Mouse (Mus musculus) thymus, postnatal 36 days (tissue): ENCODE results near the gene Nsun6.

Experiments used
- DNase-seq, 2 experiments: peaks; one replicate each; pipeline ENCODE4 v3.0.0; 2022; ENCODE audit warnings: mixed read lengths in 2 of 2

Gene Nsun6

DNA sequence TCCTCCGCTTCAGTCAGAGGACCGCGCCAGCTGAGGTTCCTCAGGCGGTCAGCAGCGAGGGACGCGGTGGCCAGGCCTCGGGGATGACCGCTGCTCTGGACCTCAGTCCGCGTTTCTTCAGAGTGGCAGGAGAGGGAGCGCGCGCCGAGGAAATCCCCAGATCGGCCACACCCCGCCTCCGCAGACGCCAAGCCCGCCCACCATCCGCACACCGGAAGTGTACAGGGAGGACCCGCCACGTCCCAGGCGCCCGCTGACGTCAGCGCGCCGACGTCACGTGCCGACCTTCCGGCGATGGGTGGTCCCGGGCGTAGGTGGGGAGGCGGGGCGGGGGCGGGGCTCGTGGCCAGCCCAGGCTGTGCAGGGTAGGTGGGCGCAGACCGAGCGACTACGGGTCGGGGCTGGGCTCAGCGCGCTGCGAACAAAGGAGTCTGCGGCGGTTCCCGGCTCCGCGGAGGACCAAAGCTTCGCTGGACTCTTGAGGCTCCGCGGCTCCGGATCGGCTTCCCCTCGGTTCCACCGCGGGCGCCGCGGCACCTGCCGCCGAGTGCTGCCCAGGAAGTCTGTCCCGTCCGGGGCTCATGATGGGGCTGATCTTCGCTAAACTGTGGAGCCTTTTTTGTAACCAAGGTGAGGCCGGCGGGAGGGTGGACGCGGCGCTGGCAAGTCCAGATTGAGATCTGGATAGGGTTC is at the start of gene Nsun6:
Nsun6 (minus strand) TSS at position 125 of the 693 bp plus-strand sequence.
- DNase-seq, result peak; percentile 95 to 97

- no peak for DNase-seq
Observed at GRCm38 (mm10) chr2:15104386-15104785, 49.5 kb upstream of the Nsun6 start.

GRCm38 (mm10) chr2:15096514-15097090 is 41.7 kb upstream of the Nsun6 start:
- DNase-seq, result no peak

DNA sequence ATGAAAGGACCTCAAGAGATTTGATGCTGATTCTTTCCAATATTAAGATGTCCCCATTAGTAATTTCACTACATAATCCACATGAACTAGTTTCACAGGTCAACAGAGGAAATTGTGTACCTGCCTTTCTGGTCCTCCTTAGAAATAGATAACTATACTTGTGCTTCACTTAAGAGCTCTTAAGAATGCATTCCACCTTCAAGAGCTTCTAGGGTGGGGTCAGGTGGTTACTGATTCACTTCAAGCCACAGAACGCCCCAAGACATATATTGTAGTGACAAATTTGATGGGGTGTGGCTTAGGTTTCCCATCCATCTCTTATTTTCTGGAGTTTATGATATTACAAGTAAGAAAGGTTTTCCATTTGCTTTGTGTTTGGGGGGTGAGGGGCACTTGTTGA is 32.4 kb upstream of the Nsun6 start:
- no peak for DNase-seq

- DNase-seq, result no peak
Observed at GRCm38 (mm10) chr2:15083702-15084101, 28.8 kb upstream of the Nsun6 start.

DNA sequence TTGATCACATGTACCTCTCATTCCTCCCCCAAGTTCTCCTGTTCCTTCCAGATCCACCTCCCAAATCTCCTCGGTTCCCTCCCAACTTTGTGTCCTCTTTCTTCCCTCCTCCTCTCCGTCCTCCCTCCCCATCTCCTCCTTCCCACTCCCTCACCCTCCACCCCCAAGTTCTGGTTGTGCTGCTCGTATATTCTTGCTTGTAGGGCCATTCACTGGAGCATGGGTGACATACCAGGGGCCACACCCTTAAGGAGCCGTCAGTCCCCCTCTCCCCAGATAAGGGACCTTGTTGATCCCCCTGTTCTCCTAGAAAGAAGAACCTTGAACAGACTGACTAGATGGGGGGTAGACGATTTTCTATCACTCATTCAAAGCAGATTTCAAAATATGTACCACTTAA is 12.2 kb upstream of the Nsun6 start:
- DNase-seq, result no peak

DNA sequence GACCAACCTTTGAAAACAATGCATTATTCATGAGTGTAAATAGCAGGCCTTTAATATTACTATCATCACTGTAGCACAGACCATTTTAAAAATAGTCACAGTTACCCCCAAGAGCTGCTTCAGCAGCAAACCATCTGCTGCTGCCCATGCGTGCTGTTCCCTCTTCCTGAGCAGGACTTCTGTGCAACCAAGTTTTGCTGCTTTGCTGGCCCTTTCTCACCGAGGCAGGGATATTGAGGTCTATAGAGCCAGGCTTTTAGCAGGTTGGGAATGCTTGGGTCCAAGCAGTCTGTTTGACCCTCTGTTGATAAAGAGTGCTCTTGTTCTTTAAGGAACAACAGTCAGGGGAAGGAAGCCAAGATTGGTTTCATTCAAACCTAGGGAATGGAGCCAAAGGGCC is 10.6 kb upstream of the Nsun6 start:
- DNase-seq, result no peak

GRCm38 (mm10) chr2:15064380-15065269 is 9.8 kb upstream of the Nsun6 start:
- DNase-seq, result no peak

DNA sequence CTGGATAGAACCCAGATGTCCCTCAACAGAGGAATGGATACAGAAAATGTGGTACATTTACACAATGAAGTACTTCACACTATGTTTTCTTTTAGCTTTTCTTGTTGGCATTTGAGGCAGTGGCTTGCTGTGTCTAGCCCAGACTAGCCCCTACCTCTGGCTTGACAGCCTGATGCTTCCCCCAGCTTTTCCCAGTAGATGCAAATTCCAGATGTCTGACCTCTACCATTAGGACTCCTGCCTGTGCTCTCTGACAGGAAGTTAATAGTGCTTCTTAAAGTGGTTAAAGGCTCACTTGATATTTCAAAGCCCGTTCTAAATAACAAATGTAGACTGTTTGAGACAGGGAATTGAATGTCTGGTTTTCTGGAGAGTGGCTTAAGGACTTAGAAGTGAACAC is 8.9 kb upstream of the Nsun6 start:
- DNase-seq, result no peak

- no peak for DNase-seq
Observed at GRCm38 (mm10) chr2:15060856-15061255, 6.0 kb upstream of the Nsun6 start.

- DNase-seq, result no peak
Observed at GRCm38 (mm10) chr2:15058227-15058626, 3.4 kb upstream of the Nsun6 start.

DNA sequence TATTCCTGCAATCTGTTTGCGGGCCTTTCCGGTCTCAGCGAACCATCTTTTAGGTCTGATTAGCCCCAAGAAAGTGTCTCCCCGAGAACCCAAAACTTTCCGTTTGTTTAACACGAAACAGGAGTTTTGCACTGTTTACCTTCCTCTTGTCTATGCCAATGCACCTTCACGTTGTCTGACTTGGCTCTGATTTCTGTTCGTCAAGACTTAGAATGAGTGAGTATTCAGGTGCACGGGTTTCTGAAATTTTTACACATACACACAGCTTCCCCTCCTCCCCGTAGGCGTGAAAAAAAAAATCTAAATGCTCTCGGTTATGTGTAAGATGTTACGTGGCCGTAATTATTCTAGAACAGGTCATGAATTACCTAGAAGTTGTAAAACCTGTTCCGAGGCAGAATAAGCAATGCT is 877 bp upstream of the Nsun6 start:
- DNase-seq, result no peak

GRCm38 (mm10) chr2:15054496-15054895 is 373 bp downstream of the Nsun6 start:
- peak; percentile 3 to 11 for DNase-seq

DNA sequence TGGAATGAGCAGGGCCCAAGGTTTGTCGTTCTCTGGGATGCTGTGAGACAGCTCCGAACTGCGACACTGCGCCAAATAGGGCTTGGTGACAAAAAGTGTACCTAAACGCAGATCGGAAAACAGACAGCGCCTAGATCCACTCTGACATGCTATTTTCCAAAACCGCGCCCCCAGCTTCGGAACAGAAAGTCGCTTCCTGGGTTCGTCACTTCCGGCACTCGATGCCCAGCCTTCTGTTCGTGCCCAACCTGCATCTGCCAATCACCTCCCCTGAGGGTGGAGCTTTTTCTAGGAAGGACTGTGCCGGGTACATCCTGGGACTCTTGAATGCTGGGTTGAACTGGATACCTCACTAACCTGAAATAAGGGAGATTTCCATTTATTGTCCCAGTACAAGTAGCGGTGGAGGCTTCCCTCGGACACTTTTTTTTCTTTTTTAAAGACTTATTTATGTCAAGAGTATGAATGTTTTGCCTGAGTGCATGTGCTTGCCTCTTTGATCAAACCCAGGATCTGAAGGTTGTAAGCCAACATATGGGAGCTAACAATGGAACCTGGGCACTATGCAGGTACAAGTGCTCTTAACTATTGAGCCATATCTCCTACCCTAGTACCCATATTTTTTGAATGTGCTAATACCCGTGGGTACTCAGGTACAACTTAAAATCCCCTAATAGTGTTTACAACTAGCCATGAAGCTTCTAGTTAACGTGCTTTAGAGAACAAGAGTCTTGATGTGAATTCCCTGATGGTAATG is 5.6 kb downstream of the Nsun6 start, which contains the start of gene Arl5b:
Arl5b (plus strand) TSS at position 279 of the 757 bp plus-strand sequence.
- peak; percentile 84 to 89 for DNase-seq

GRCm38 (mm10) chr2:15040326-15040725 is 14.5 kb downstream of the Nsun6 start:
- peak; percentile 58 for DNase-seq

- no peak for DNase-seq
Observed at GRCm38 (mm10) chr2:15038705-15039104, 16.2 kb downstream of the Nsun6 start.

DNA sequence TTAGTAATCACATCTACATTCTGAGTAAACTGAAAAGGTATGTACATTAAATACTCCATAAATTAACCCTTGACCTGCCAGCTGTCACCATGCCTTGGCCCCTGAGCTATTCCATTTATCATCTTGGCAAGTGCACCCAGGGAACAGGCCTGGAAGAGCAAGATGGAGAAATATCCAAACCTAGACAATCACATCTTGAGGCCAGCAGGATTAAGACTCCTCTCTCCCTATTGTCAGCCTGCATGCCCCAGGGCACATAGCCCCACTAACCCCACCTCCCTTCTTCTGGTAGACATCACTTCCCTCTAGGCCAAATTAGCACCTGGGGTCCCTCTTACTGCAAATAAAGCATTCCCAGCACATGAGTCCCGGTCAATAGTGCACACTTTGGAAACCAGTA is 27.1 kb downstream of the Nsun6 start:
- DNase-seq, result no peak

DNA sequence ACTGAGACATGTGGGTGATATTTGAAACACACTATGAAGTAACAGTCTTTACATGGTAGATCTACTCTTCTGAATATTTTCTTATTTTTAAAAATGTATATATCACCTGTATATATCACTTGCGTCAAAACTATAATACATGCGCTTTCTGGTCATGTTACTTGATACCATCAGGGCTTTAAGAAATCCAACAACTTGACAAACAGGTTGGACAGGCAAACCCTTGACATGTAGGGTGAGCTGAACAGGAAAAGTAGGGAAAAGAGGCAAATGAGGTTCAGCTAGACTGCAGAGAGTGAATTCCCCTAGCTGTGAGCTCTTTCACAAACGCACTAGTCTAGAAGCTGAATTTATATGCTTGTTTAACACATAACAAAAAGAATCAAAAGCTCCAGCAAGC is 28.1 kb downstream of the Nsun6 start:
- no peak for DNase-seq

GRCm38 (mm10) chr2:15008072-15008471 is 46.8 kb downstream of the Nsun6 start:
- no peak for DNase-seq

DNA sequence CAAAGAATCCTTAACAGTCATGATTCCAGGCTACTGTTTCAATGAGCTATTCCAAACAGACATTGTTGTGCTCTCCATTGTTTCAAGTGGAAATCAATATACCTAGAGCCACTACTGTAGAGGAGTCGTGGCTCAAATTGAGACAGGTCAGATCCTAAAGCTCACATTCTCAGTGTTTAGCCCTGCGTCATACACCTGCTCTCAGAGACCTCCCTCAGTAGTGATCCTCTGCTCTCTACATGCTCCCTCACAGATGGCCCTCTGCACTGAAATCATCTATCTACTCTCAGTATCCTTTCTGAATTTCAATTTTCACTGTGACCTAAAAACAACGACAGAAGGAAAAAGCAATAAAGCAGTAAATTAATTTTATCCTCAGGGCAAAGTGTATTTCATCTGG is 47.3 kb downstream of the Nsun6 start:
- DNase-seq, result no peak

GRCm38 (mm10) chr2:14997836-14998235 is 57.0 kb downstream of the Nsun6 start:
- no peak for DNase-seq

DNA sequence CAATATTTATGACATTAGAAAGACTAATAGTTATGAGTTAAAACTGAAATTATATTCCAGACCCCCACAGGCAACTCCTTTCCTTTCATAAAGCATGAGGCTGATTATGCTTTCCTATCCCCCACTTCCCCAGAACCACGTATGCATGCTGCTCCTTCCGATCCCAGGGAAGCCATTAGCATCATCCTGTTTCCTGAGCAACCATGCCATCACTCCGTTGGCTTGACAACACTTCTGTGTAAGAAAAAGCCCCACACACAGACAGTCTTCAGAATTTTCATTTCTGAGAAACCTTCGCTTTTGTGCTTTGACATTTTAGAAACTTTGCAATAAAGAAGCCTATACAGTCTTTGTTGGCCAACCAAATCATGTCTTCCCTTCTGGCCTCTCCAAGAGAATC is 58.8 kb downstream of the Nsun6 start:
- DNase-seq, result no peak

GRCm38 (mm10) chr2:14992531-14992930 is 62.3 kb downstream of the Nsun6 start:
- peak; percentile 43 to 69 for DNase-seq
